Mouse (Mus musculus): ENCODE results near the gene Tdrd5. TPM values are rescaled to one million over a fixed set of nuclear protein-coding genes. Genes with fewer than 3 reads are reported as not detected.

Gene Tdrd5
- total and polyA plus RNA-seq, 3 experiments = not detected

GRCm38 (mm10) chr1:156288556-156289221, 14.8 kb downstream of the Tdrd5 start:
- Histone ChIP-seq H3K36me3 (ENCODE audit: control insufficient read depth, insufficient read depth, low read length) (no peaks in the 10 kb centered on the region), H3K27me3 (ENCODE audit: control insufficient read depth, insufficient read depth, low read length) (no peaks in the 10 kb centered on the region), H3K4me1 (ENCODE audit: control insufficient read depth, insufficient read depth, low read length) (no peaks in the 10 kb centered on the region; the same call in 1 of the 2 replicates), H3K79me2 (replicated peaks; ENCODE audit: control insufficient read depth, insufficient read depth, low read length) (no peaks in the 10 kb centered on the region), H3K4me3 (no peak overlapping the region), H3K27ac (no peak overlapping the region), H3K9ac (ENCODE audit: low read depth, low read length) (no peak overlapping the region)
- WGBS = 68% methylated on average over 9 of the region's 9 CpGs
- TF ChIP-seq CTCF (IDR thresholded peaks at IDR 0.05) (no peak), EP300 (IDR thresholded peaks at IDR 0.05; ENCODE audit: insufficient read depth, low read depth, low read length) (no peak), POLR2A (IDR thresholded peaks at IDR 0.05; ENCODE audit: insufficient read depth, low read depth, low read length) (no peak)
- no peak for DNase-seq
- intact Hi-C loops (cut with DNase I) = no loop called here

GRCm38 (mm10) chr1:156285541-156285896, 17.9 kb downstream of the Tdrd5 start:
- no peak overlapping the region for H3K9ac ChIP-seq (ENCODE audit: low read depth, low read length)
- no peaks in the 10 kb centered on the region for H3K79me2 ChIP-seq (replicated peaks; ENCODE audit: control insufficient read depth, insufficient read depth, low read length)
- no peaks in the 10 kb centered on the region for H3K36me3 ChIP-seq (ENCODE audit: control insufficient read depth, insufficient read depth, low read length)
- H3K27ac ChIP-seq = no peak overlapping the region
- no peak overlapping the region for H3K4me3 ChIP-seq
- intact Hi-C loops (cut with DNase I) = no loop called here
- 74% methylated on average over 5 of the region's 5 CpGs for WGBS
- no peak for TF ChIP-seq POLR2A (IDR thresholded peaks at IDR 0.05; ENCODE audit: insufficient read depth, low read depth, low read length)
- no peak for TF ChIP-seq CTCF (IDR thresholded peaks at IDR 0.05)
- TF ChIP-seq EP300 (IDR thresholded peaks at IDR 0.05; ENCODE audit: insufficient read depth, low read depth, low read length) = no peak
- H3K4me1 ChIP-seq (ENCODE audit: control insufficient read depth, insufficient read depth, low read length) = no peaks in the 10 kb centered on the region; the same call in 1 of the 2 replicates
- no peak for DNase-seq
- H3K27me3 ChIP-seq (ENCODE audit: control insufficient read depth, insufficient read depth, low read length) = no peaks in the 10 kb centered on the region

- no peak for TF ChIP-seq EP300 (IDR thresholded peaks at IDR 0.05; ENCODE audit: insufficient read depth, low read depth, low read length)
- no peak for TF ChIP-seq CTCF (IDR thresholded peaks at IDR 0.05)
- no peak for TF ChIP-seq POLR2A (IDR thresholded peaks at IDR 0.05; ENCODE audit: insufficient read depth, low read depth, low read length)
- H3K9ac ChIP-seq (ENCODE audit: low read depth, low read length) = no peak overlapping the region
- no peaks in the 10 kb centered on the region for H3K36me3 ChIP-seq (ENCODE audit: control insufficient read depth, insufficient read depth, low read length)
- no peak for DNase-seq
- no peaks in the 10 kb centered on the region; the same call in 1 of the 2 replicates for H3K4me1 ChIP-seq (ENCODE audit: control insufficient read depth, insufficient read depth, low read length)
- 48% methylated on average over 9 of the region's 9 CpGs for WGBS
- H3K4me3 ChIP-seq = no peak overlapping the region
- intact Hi-C loops (cut with DNase I) = no loop called here
- H3K79me2 ChIP-seq (replicated peaks; ENCODE audit: control insufficient read depth, insufficient read depth, low read length) = no peaks in the 10 kb centered on the region
- H3K27me3 ChIP-seq (ENCODE audit: control insufficient read depth, insufficient read depth, low read length) = no peaks in the 10 kb centered on the region
- no peak overlapping the region for H3K27ac ChIP-seq
Observed at GRCm38 (mm10) chr1:156284851-156285540, 18.5 kb downstream of the Tdrd5 start.

- TF ChIP-seq POLR2A (IDR thresholded peaks at IDR 0.05; ENCODE audit: insufficient read depth, low read depth, low read length) (no peak), CTCF (IDR thresholded peaks at IDR 0.05) (no peak), EP300 (IDR thresholded peaks at IDR 0.05; ENCODE audit: insufficient read depth, low read depth, low read length) (no peak)
Observed at GRCm38 (mm10) chr1:156284207-156284606, 19.3 kb downstream of the Tdrd5 start.

GRCm38 (mm10) chr1:156280131-156280530, 23.3 kb downstream of the Tdrd5 start:
- 78% methylated on average over 7 of the region's 7 CpGs for WGBS
- H3K9ac ChIP-seq (ENCODE audit: low read depth, low read length) = no peak overlapping the region
- no peaks in the 10 kb centered on the region for H3K36me3 ChIP-seq (ENCODE audit: control insufficient read depth, insufficient read depth, low read length)
- no peaks in the 10 kb centered on the region for H3K79me2 ChIP-seq (replicated peaks; ENCODE audit: control insufficient read depth, insufficient read depth, low read length)
- no peak overlapping the region for H3K4me3 ChIP-seq
- TF ChIP-seq CTCF (IDR thresholded peaks at IDR 0.05) (no peak), EP300 (IDR thresholded peaks at IDR 0.05; ENCODE audit: insufficient read depth, low read depth, low read length) (no peak), POLR2A (IDR thresholded peaks at IDR 0.05; ENCODE audit: insufficient read depth, low read depth, low read length) (no peak)
- no peak for DNase-seq
- intact Hi-C loops (cut with DNase I) = no loop called here
- H3K4me1 ChIP-seq (ENCODE audit: control insufficient read depth, insufficient read depth, low read length) = no peaks in the 10 kb centered on the region; the same call in 1 of the 2 replicates
- H3K27me3 ChIP-seq (ENCODE audit: control insufficient read depth, insufficient read depth, low read length) = no peaks in the 10 kb centered on the region
- H3K27ac ChIP-seq = no peak overlapping the region

More at GRCm38 (mm10) chr1:156284207-156284606, 19.3 kb downstream of the Tdrd5 start:
- H3K4me3 ChIP-seq = no peak overlapping the region
- H3K27me3 ChIP-seq (ENCODE audit: control insufficient read depth, insufficient read depth, low read length) = no peaks in the 10 kb centered on the region
- H3K27ac ChIP-seq = no peak overlapping the region
- no peak for DNase-seq
- H3K79me2 ChIP-seq (replicated peaks; ENCODE audit: control insufficient read depth, insufficient read depth, low read length) = no peaks in the 10 kb centered on the region
- H3K4me1 ChIP-seq (ENCODE audit: control insufficient read depth, insufficient read depth, low read length) = no peaks in the 10 kb centered on the region; the same call in 1 of the 2 replicates
- H3K9ac ChIP-seq (ENCODE audit: low read depth, low read length) = no peak overlapping the region
- 44% methylated on average over 10 of the region's 10 CpGs for WGBS
- H3K36me3 ChIP-seq (ENCODE audit: control insufficient read depth, insufficient read depth, low read length) = no peaks in the 10 kb centered on the region
- intact Hi-C loops (cut with DNase I) = no loop called here

GRCm38 (mm10) chr1:156273647-156274046, 29.8 kb downstream of the Tdrd5 start:
- no peaks in the 10 kb centered on the region for H3K27me3 ChIP-seq (ENCODE audit: control insufficient read depth, insufficient read depth, low read length)
- TF ChIP-seq EP300 (IDR thresholded peaks at IDR 0.05; ENCODE audit: insufficient read depth, low read depth, low read length) (no peak), POLR2A (IDR thresholded peaks at IDR 0.05; ENCODE audit: insufficient read depth, low read depth, low read length) (no peak), CTCF (IDR thresholded peaks at IDR 0.05) (no peak)
- no peak for DNase-seq
- no peaks in the 10 kb centered on the region for H3K36me3 ChIP-seq (ENCODE audit: control insufficient read depth, insufficient read depth, low read length)
- H3K4me3 ChIP-seq = no peak overlapping the region
- intact Hi-C loops (cut with DNase I) = no loop called here
- H3K79me2 ChIP-seq (replicated peaks; ENCODE audit: control insufficient read depth, insufficient read depth, low read length) = no peaks in the 10 kb centered on the region
- no peaks in the 10 kb centered on the region for H3K4me1 ChIP-seq (ENCODE audit: control insufficient read depth, insufficient read depth, low read length)
- 72% methylated on average over 7 of the region's 7 CpGs for WGBS
- no peak overlapping the region for H3K27ac ChIP-seq
- H3K9ac ChIP-seq (ENCODE audit: low read depth, low read length) = no peak overlapping the region
